Mouse (Mus musculus) cortical plate, adult 2 months (tissue): ENCODE measurements around the gene Zranb1. TPM values are rescaled to one million over a fixed set of nuclear protein-coding genes. Genes with fewer than 3 reads are reported as not detected.

ENCODE experiments used
- H3K27ac ChIP-seq: fragments of 200-500 bp; 2 replicates; pipeline ENCODE4 v1.5.1; 2012; ENCODE audit warnings: low read length, control low read depth, inconsistent platforms; ENCODE audit not compliant: insufficient read depth
- H3K4me1 ChIP-seq: fragments of 200-500 bp; 2 replicates; pipeline ENCODE4 v1.6.1; 2011; ENCODE audit warnings: low read length; ENCODE audit not compliant: control insufficient read depth, insufficient read depth
- H3K4me3 ChIP-seq: fragments of 200-500 bp; 2 replicates; pipeline ENCODE4 v1.5.1; 2011; ENCODE audit warnings: mild to moderate bottlenecking, low read length, control low read depth; ENCODE audit not compliant: insufficient read depth
- CTCF ChIP-seq: fragments of 200-500 bp; IDR thresholded peaks from 2 replicates; pipeline ENCODE4 v1.5.1; 2011; ENCODE audit warnings: mild to moderate bottlenecking, control low read depth, low read length; ENCODE audit not compliant: insufficient read depth; ENCODE audit errors: extremely low read depth
- POLR2A ChIP-seq: fragments of 200-500 bp; IDR thresholded peaks from 2 replicates; pipeline ENCODE4 v1.6.1; 2011; ENCODE audit warnings: mild to moderate bottlenecking, low read length, control low read depth; ENCODE audit not compliant: insufficient read depth; ENCODE audit errors: extremely low read depth
- polyA plus RNA-seq: library from polyadenylated mRNA; depleted of rRNA; stranded (reverse); fragments of >200 nt; gene quantifications from 2 replicates; pipeline ENCODE4 v1.2.3, GENCODE M21; 2012; rRNA removed

Gene Zranb1
- polyA plus RNA-seq, 1 experiment: 27.1 TPM

- TF ChIP-seq CTCF: no peak
- TF ChIP-seq POLR2A: no peak
- no peak overlapping the region for H3K4me3 ChIP-seq
- no peak overlapping the region for H3K27ac ChIP-seq
- peaks cover 2% of the 10 kb centered on the region; the same call in 1 of the 2 replicates for H3K4me1 ChIP-seq
Measured at GRCm38 (mm10) chr7:133024694-133025093, 93.8 kb downstream of the Zranb1 start.

- H3K4me1 ChIP-seq: no peaks in the 10 kb centered on the region; the same call in 1 of the 2 replicates
- no peak for TF ChIP-seq POLR2A
- H3K27ac ChIP-seq: no peak overlapping the region
- H3K4me3 ChIP-seq: no peak overlapping the region
Measured at GRCm38 (mm10) chr7:133027930-133028329, 97.0 kb downstream of the Zranb1 start.

- TF ChIP-seq POLR2A (no peak), CTCF (no peak)
Measured at GRCm38 (mm10) chr7:133029004-133029403, 98.1 kb downstream of the Zranb1 start.

GRCm38 (mm10) chr7:133029496-133030047 lies 98.6 kb downstream of the Zranb1 start:
- no peak overlapping the region for H3K27ac ChIP-seq
- TF ChIP-seq POLR2A (no peak), CTCF (no peak)
- H3K4me1 ChIP-seq: no peaks in the 10 kb centered on the region; the same call in 1 of the 2 replicates
- no peak overlapping the region for H3K4me3 ChIP-seq

More at GRCm38 (mm10) chr7:133029004-133029403, 98.1 kb downstream of the Zranb1 start:
- Histone ChIP-seq H3K4me3 (no peak overlapping the region), H3K27ac (no peak overlapping the region), H3K4me1 (no peaks in the 10 kb centered on the region; the same call in 1 of the 2 replicates)

- H3K4me3 ChIP-seq: no peak overlapping the region
- H3K27ac ChIP-seq: no peak overlapping the region
- TF ChIP-seq POLR2A (no peak), CTCF (peak; percentile 91)
Measured at GRCm38 (mm10) chr7:133032589-133033203, 101.8 kb downstream of the Zranb1 start.

GRCm38 (mm10) chr7:133035901-133036300 lies 105.0 kb downstream of the Zranb1 start:
- TF ChIP-seq CTCF: no peak
- TF ChIP-seq POLR2A: no peak

More at GRCm38 (mm10) chr7:133032589-133033203, 101.8 kb downstream of the Zranb1 start:
- H3K4me1 ChIP-seq: no peaks in the 10 kb centered on the region; the same call in 1 of the 2 replicates

More at GRCm38 (mm10) chr7:133035901-133036300, 105.0 kb downstream of the Zranb1 start:
- Histone ChIP-seq H3K27ac (no peak overlapping the region), H3K4me1 (peaks cover 5% of the 10 kb centered on the region), H3K4me3 (no peak overlapping the region)

Other genes with a start within 250 kb of the Zranb1 start
- gene Fam53b, start 117.3 kb upstream of the Zranb1 start, polyA plus RNA-seq: 21.4 and 21.9 TPM in 2 replicates
- gene Eef1akmt2, start 78.5 kb upstream of the Zranb1 start, polyA plus RNA-seq: 34.7 and 36.9 TPM in 2 replicates
- 24.0 and 25.1 TPM in 2 replicates for gene Abraxas2, start 71.9 kb upstream of the Zranb1 start, polyA plus RNA-seq
- 44.2 and 50.4 TPM in 2 replicates for gene Fgfr2, start 192.2 kb downstream of the Zranb1 start, polyA plus RNA-seq
- 26.6 and 27.6 TPM in 2 replicates for gene Ctbp2, start 193.2 kb downstream of the Zranb1 start, polyA plus RNA-seq